Mouse (Mus musculus): Measurements from ENCODE around the gene Tspan3. TPM values are rescaled to one million over a fixed set of nuclear protein-coding genes. Genes with fewer than 3 reads are reported as not detected.
A peak's percentile ranks its signal among the peaks of the same experiment; 100 is the strongest.

Tspan3 gene
- polyA plus RNA-seq, 1 experiment from 2014 or later, result 381 TPM

DNA sequence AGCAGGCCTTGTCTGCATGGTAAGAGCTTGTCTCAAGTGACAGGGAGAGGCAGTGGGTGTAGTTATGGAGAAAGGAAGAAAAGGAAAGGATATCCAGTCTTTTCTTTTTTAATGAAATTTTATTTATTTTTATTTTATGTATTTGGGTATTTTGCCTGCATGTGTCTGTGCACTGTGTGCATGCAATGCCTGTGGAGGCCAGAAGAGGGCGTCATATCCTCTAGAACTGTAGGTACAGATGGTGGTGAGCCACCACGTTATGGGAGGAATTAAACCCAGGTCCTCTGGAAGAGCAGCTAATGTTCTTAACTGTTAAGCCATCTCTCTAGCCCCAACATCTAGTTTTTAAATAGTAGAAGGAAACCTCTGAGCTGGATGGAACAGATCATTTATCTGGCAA lies 73.2 kb downstream of the Tspan3 start:
- Histone ChIP-seq H3K27ac (ENCODE audit: low read depth, low read length) (no peak overlapping the region), H3K4me2 (no peak overlapping the region), H3K4me1 (ENCODE audit: control insufficient read depth, insufficient read depth, low read length) (peaks cover 13% of the 10 kb centered on the region), H3K36me3 (ENCODE audit: control insufficient read depth, insufficient read depth, low read length) (no peaks in the 10 kb centered on the region), H3K9ac (ENCODE audit: low read depth, low read length) (no peak overlapping the region), H3K27me3 (ENCODE audit: control insufficient read depth, insufficient read depth, low read length) (no peaks in the 10 kb centered on the region), H3K4me3 (ENCODE audit: low read depth, low read length) (no peak overlapping the region), H3K9me3 (replicated peaks; ENCODE audit: control insufficient read depth, low read length) (no peaks in the 10 kb centered on the region)
- ATAC-seq (replicated peaks; ENCODE audit: insufficient number of reproducible peaks, low FRiP score, low TSS enrichment), result no peak
- 49% methylated on average over 2 of the region's 2 CpGs for WGBS (ENCODE audit: insufficient replicate concordance)

- ATAC-seq (replicated peaks; ENCODE audit: insufficient number of reproducible peaks, low FRiP score, low TSS enrichment), result no peak
- H3K27me3 ChIP-seq (ENCODE audit: control insufficient read depth, insufficient read depth, low read length), result no peaks in the 10 kb centered on the region
- H3K4me3 ChIP-seq (ENCODE audit: low read depth, low read length), result no peak overlapping the region
- H3K4me1 ChIP-seq (ENCODE audit: control insufficient read depth, insufficient read depth, low read length), result peaks cover 13% of the 10 kb centered on the region
- H3K36me3 ChIP-seq (ENCODE audit: control insufficient read depth, insufficient read depth, low read length), result no peaks in the 10 kb centered on the region
- WGBS (ENCODE audit: insufficient replicate concordance), result 78% methylated on average over 5 of the region's 5 CpGs
- H3K27ac ChIP-seq (ENCODE audit: low read depth, low read length), result no peak overlapping the region
- no peaks in the 10 kb centered on the region for H3K9me3 ChIP-seq (replicated peaks; ENCODE audit: control insufficient read depth, low read length)
- H3K4me2 ChIP-seq, result no peak overlapping the region; the same call in 1 of the 2 replicates
- no peak overlapping the region for H3K9ac ChIP-seq (ENCODE audit: low read depth, low read length)
Observed at GRCm38 (mm10) chr9:56090546-56091225, 74.6 kb downstream of the Tspan3 start.

- 34% methylated on average over 20 of the region's 22 CpGs for WGBS (ENCODE audit: insufficient replicate concordance)
- Histone ChIP-seq H3K4me2 (peak within 1 kb of the TSS; percentile 30), H3K9me3 (replicated peaks; ENCODE audit: control insufficient read depth, low read length) (no peaks in the 10 kb centered on the region), H3K4me1 (ENCODE audit: control insufficient read depth, insufficient read depth, low read length) (peaks cover 13% of the 10 kb centered on the region), H3K9ac (ENCODE audit: low read depth, low read length) (peak within 1 kb of the TSS; percentile 46; the same call in 1 of the 2 replicates), H3K27me3 (ENCODE audit: control insufficient read depth, insufficient read depth, low read length) (no peaks in the 10 kb centered on the region), H3K36me3 (ENCODE audit: control insufficient read depth, insufficient read depth, low read length) (no peaks in the 10 kb centered on the region), H3K27ac (ENCODE audit: low read depth, low read length) (no peak within 1 kb of the TSS; the same call in 1 of the 2 replicates), H3K4me3 (ENCODE audit: low read depth, low read length) (no peak within 1 kb of the TSS)
- peak; percentile 44; the same call in 1 of the 2 replicates for ATAC-seq (replicated peaks; ENCODE audit: insufficient number of reproducible peaks, low FRiP score, low TSS enrichment)
Observed at GRCm38 (mm10) chr9:56089778-56090520, 75.3 kb downstream of the Tspan3 start, which contains the start of gene Pstpip1. Pstpip1 (plus strand) TSS chr9:56089962.

- Histone ChIP-seq H3K9me3 (replicated peaks; ENCODE audit: control insufficient read depth, low read length) (no peaks in the 10 kb centered on the region), H3K4me2 (no peak overlapping the region), H3K9ac (ENCODE audit: low read depth, low read length) (no peak overlapping the region), H3K27me3 (ENCODE audit: control insufficient read depth, insufficient read depth, low read length) (no peaks in the 10 kb centered on the region), H3K4me1 (ENCODE audit: control insufficient read depth, insufficient read depth, low read length) (peaks cover 13% of the 10 kb centered on the region), H3K27ac (ENCODE audit: low read depth, low read length) (no peak overlapping the region), H3K4me3 (ENCODE audit: low read depth, low read length) (no peak overlapping the region), H3K36me3 (ENCODE audit: control insufficient read depth, insufficient read depth, low read length) (no peaks in the 10 kb centered on the region)
- 78% methylated on average over 5 of the region's 5 CpGs for WGBS (ENCODE audit: insufficient replicate concordance)
- ATAC-seq (replicated peaks; ENCODE audit: insufficient number of reproducible peaks, low FRiP score, low TSS enrichment), result no peak
Observed at GRCm38 (mm10) chr9:56086524-56086923, 78.8 kb downstream of the Tspan3 start.

Other genes starting within 250 kb of the Tspan3 start
- gene Scaper, start 227.4 kb downstream of the Tspan3 start, polyA plus RNA-seq (2014; fragmentation: Nextera tagmentation; extraction: Ambion mirVana), result 7.2 and 8.2 TPM in 2 replicates
- gene 4930563M21Rik, start 154.9 kb downstream of the Tspan3 start, polyA plus RNA-seq (2014; fragmentation: Nextera tagmentation; extraction: Ambion mirVana), result not detected in 2 replicates
- gene Rcn2, start 123.6 kb downstream of the Tspan3 start, polyA plus RNA-seq (2014; fragmentation: Nextera tagmentation; extraction: Ambion mirVana), result 183 and 202 TPM in 2 replicates
- 0.27 and 0.39 TPM in 2 replicates for gene Pstpip1, start 75.5 kb downstream of the Tspan3 start, polyA plus RNA-seq (2014; fragmentation: Nextera tagmentation; extraction: Ambion mirVana)

Measured in heart, embryonic 11.5 days (tissue).